Mouse (Mus musculus) limb, embryonic 14.5 days (tissue): ENCODE data around the gene Aim2. TPM values are rescaled to one million over a fixed set of nuclear protein-coding genes. Genes with fewer than 3 reads are reported as not detected.

Experiments
- ATAC-seq: fragments of 200-750 bp; cut with Nextera tagmentation; 2 replicates; pipeline ENCODE4 v1.8.0; 2017; ENCODE audit warnings: low read depth, moderate number of reproducible peaks, moderate TSS enrichment; ENCODE audit not compliant: low FRiP score
- DNase-seq: peaks from one replicate; pipeline ENCODE4 v3.0.0-alpha.2; 2015; ENCODE audit warnings: low spot score
- H3K27ac ChIP-seq: fragments of 300-500 bp; sonication (generic); replicated peaks from 2 replicates; pipeline ENCODE4 v1.5.1; 2014; ENCODE audit warnings: low read depth, mild to moderate bottlenecking, low read length, moderate library complexity, mixed read lengths
- H3K27me3 ChIP-seq: fragments of 300-500 bp; sonication (generic); 2 replicates; pipeline ENCODE4 v1.6.1; 2014; ENCODE audit warnings: low read length, mixed read lengths; ENCODE audit not compliant: control insufficient read depth, insufficient read depth
- H3K36me3 ChIP-seq: fragments of 300-500 bp; sonication (generic); 2 replicates; pipeline ENCODE4 v1.6.1; 2014; ENCODE audit warnings: mild to moderate bottlenecking, low read length, moderate library complexity, mixed read lengths; ENCODE audit not compliant: control insufficient read depth, insufficient read depth
- H3K4me1 ChIP-seq: fragments of 300-500 bp; sonication (generic); 2 replicates; pipeline ENCODE4 v1.6.1; 2014; ENCODE audit warnings: antibody characterized with exemption, low read length, mixed read lengths; ENCODE audit not compliant: control insufficient read depth, insufficient read depth
- H3K4me2 ChIP-seq: fragments of 300-500 bp; sonication (generic); replicated peaks from 2 replicates; pipeline ENCODE4 v1.6.1; 2014; ENCODE audit warnings: low read depth, mild to moderate bottlenecking, low read length, moderate library complexity; ENCODE audit not compliant: severe bottlenecking
- H3K4me3 ChIP-seq: fragments of 300-500 bp; sonication (generic); replicated peaks from 2 replicates; pipeline ENCODE4 v1.5.1; 2014; ENCODE audit warnings: low read length
- H3K9ac ChIP-seq: fragments of 300-500 bp; sonication (generic); 2 replicates; pipeline ENCODE4 v1.6.1; 2014; ENCODE audit warnings: mild to moderate bottlenecking, low read depth, low read length, moderate library complexity; ENCODE audit not compliant: severe bottlenecking
- H3K9me3 ChIP-seq: fragments of 300-500 bp; sonication (generic); 2 replicates; pipeline ENCODE4 v1.6.1; 2016; ENCODE audit warnings: low read length; ENCODE audit not compliant: control insufficient read depth
- POLR2A ChIP-seq: fragments of 200-500 bp; IDR thresholded peaks from 2 replicates; pipeline ENCODE4 v1.8.0; 2012; ENCODE audit warnings: inconsistent platforms, mild to moderate bottlenecking, moderate library complexity, borderline replicate concordance; ENCODE audit not compliant: insufficient read depth, insufficient read length; ENCODE audit errors: extremely low read depth
- WGBS: fragments of 180-500 bp; shearing (Covaris S2); extraction: QIAGEN DNeasy Blood & Tissue Kit; methylation state at CpG from one replicate; pipeline ENCODE4 v1.1.7; 2014; 5-methylcytosine and 5-hydroxymethylcytosine counted together
- polyA plus RNA-seq, 2 experiments: library from polyadenylated mRNA; depleted of rRNA in 1 of 2; stranded (reverse) in 1 of 2; unstranded in 1 of 2; fragments of >200 nt; fragmentation: Nextera tagmentation in 1 of 2; extraction: Ambion mirVana in 1 of 2; gene quantifications; 2 replicates each; pipeline versions ENCODE4 v1.2.1 to v1.2.3; 2012 to 2014

The Aim2 gene
- polyA plus RNA-seq, 2 experiments, result 0.80 to 1.1 TPM

DNA sequence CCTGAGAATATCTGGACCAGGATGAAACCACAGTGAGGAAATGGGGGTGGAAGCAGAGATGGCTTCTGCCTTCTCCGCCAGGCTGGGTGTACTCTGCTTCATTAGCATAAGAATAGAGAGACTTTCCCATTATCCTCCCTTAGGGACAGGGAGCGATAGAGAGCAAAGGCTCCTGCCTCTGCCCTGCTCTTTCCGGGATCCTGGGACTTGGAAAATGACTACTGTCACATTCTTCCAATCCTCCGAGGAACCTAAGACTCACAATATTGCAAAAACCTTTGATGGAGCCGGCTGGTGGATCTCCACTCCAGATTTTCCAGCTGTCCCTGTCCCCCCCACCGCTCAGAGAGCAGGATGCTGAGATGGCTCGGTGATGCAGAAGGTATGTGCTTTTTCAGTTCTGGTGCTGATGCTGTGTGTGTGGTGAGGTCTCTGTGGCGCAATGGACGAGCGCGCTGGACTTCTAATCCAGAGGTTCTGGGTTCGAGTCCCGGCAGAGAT lies 39.3 kb downstream of the Aim2 start:
- ATAC-seq (no peak), DNase-seq (peak; percentile 3)
- H3K9ac ChIP-seq, result no peak overlapping the region
- H3K27me3 ChIP-seq, result no peaks in the 10 kb centered on the region
- H3K4me3 ChIP-seq, result peak overlapping the region; percentile 8; the same call in 1 of the 2 replicates
- no peaks in the 10 kb centered on the region for H3K4me1 ChIP-seq
- no peaks in the 10 kb centered on the region for H3K9me3 ChIP-seq
- H3K4me2 ChIP-seq, result peak overlapping the region; percentile 23; the same call in 1 of the 2 replicates
- TF ChIP-seq POLR2A, result no peak
- 3% methylated on average over 13 of the region's 13 CpGs for WGBS
- no peak overlapping the region for H3K27ac ChIP-seq
- H3K36me3 ChIP-seq, result no peaks in the 10 kb centered on the region

DNA sequence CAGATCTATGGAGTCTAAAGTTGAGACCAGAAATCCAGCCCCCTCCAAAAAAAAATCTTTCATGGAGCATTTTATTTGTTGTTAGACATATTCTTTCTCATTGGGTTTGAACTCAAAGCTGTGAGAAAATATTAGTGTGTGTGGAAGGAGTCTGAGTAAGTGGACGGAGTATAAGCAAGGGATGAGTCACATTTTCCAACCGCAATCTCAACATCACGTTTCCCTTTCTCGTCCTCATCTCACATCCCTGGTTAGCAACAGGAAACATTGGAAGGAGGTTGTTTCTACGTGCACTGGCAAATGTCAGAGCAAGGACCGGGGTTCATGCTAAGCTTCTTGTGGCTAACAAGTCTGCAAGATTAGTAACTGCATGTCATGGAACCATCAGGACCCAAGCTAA lies 41.1 kb downstream of the Aim2 start:
- Histone ChIP-seq H3K27me3 (no peaks in the 10 kb centered on the region), H3K4me2 (no peak overlapping the region), H3K36me3 (no peaks in the 10 kb centered on the region), H3K4me3 (no peak overlapping the region), H3K4me1 (no peaks in the 10 kb centered on the region), H3K27ac (no peak overlapping the region), H3K9ac (no peak overlapping the region), H3K9me3 (no peaks in the 10 kb centered on the region)
- no peak for DNase-seq
- no peak for ATAC-seq
- WGBS, result 80% methylated on average over 6 of the region's 6 CpGs
- TF ChIP-seq POLR2A, result no peak

DNA sequence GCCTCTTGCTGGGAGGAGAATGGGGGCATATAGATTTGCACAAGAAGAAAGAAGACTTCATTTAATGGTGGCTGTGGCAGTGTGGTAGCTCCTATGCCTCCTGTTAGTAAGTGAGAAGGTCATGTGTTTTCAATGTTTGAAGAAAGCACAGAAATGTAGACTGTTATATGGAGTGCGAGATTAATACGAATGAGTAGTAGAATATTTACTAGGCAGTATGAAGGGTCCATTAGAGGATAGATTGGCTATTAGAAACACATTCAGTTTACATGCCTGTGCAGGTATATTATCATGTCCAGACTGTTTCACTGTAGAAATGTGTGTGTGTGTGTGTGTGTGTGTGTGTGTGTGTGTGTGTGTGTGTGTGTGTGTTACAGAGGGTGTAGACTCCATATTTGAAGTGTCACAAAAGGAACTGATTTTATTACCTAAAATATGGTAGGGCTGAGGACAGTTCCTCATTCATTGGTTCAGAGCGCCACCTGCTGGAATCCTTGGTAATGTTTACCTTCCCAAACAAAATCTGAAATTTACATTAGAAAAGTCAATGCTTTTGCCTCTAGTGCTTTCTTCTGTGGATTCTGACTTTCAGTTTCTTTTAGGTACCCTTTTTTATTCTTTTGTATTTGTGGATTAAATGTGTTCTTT lies 47.8 kb downstream of the Aim2 start:
- Histone ChIP-seq H3K27ac (no peak overlapping the region), H3K4me3 (no peak overlapping the region), H3K4me2 (no peak overlapping the region), H3K4me1 (no peaks in the 10 kb centered on the region), H3K9me3 (no peaks in the 10 kb centered on the region), H3K9ac (no peak overlapping the region), H3K36me3 (no peaks in the 10 kb centered on the region), H3K27me3 (no peaks in the 10 kb centered on the region)
- DNase-seq (peak; percentile 85), ATAC-seq (no peak)
- TF ChIP-seq POLR2A, result no peak
- WGBS, result 37% methylated on average over 3 of the region's 3 CpGs

DNA sequence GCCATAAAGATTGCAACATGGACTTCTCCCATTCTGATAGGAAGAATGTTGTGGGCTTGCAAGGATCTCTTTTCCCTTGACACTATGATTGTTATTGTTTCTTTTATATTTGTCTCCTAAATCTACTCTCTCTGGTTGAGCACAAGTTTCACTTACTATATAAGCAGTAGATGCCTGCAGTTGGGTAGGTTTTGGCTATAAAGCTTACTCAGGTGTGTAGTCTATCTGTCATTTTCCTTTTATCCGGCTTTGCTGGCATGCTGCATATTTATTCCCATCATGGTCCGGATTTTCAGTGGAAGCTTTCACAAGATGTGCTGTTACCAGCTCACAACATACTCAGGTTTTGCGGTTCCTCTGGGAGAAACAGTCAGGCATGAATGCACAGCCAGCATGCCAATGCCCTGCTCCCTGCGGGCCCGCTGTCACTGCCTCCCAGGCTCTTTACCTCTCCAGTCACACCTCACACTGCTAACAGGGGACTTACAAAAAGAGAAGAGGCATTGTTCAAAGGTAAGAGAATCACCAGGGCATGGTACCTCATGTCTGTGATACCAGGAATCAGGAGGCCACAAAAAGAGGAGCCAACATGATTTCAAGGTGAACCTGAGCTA lies 54.1 kb downstream of the Aim2 start:
- H3K36me3 ChIP-seq, result no peaks in the 10 kb centered on the region
- no peaks in the 10 kb centered on the region for H3K4me1 ChIP-seq
- H3K27me3 ChIP-seq, result no peaks in the 10 kb centered on the region
- DNase-seq (no peak), ATAC-seq (no peak)
- TF ChIP-seq POLR2A, result no peak
- H3K4me2 ChIP-seq, result no peak overlapping the region
- H3K9me3 ChIP-seq, result no peaks in the 10 kb centered on the region
- no peak overlapping the region for H3K9ac ChIP-seq
- no peak overlapping the region for H3K27ac ChIP-seq
- H3K4me3 ChIP-seq, result no peak overlapping the region
- 79% methylated on average over 5 of the region's 5 CpGs for whole genome bisulfite sequencing

DNA sequence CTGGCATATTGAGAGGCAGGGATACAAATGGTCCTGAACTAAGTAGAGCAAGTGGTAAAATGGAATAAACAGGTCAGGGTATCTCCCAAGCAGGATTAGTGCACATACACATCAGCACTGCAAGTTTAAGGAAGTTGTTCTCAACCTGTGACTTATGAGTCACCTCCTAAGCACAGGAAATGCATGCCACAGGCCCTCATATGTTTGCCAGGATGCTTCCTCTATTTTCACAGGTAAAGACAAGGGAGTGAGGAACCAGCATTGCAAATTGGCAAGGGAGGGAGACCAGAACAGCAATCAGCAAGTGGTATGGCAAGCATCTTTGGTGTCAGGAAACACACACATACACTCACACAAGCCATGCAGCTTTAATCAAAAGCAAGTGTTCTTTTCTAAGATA lies 58.4 kb downstream of the Aim2 start:
- H3K27ac ChIP-seq, result no peak overlapping the region
- H3K36me3 ChIP-seq, result no peaks in the 10 kb centered on the region
- TF ChIP-seq POLR2A, result no peak
- H3K9ac ChIP-seq, result no peak overlapping the region
- H3K4me2 ChIP-seq, result no peak overlapping the region
- H3K9me3 ChIP-seq, result no peaks in the 10 kb centered on the region
- H3K4me3 ChIP-seq, result no peak overlapping the region
- ATAC-seq (no peak), DNase-seq (no peak)
- H3K27me3 ChIP-seq, result no peaks in the 10 kb centered on the region
- no peaks in the 10 kb centered on the region for H3K4me1 ChIP-seq
